Mouse (Mus musculus): ENCODE measurements around the gene Thrb. TPM values are rescaled to one million over a fixed set of nuclear protein-coding genes. Genes with fewer than 3 reads are reported as not detected.

The Thrb gene
- 10 to 100 TPM; 48.2 to 71.5 TPM for total RNA-seq (2021)

DNA sequence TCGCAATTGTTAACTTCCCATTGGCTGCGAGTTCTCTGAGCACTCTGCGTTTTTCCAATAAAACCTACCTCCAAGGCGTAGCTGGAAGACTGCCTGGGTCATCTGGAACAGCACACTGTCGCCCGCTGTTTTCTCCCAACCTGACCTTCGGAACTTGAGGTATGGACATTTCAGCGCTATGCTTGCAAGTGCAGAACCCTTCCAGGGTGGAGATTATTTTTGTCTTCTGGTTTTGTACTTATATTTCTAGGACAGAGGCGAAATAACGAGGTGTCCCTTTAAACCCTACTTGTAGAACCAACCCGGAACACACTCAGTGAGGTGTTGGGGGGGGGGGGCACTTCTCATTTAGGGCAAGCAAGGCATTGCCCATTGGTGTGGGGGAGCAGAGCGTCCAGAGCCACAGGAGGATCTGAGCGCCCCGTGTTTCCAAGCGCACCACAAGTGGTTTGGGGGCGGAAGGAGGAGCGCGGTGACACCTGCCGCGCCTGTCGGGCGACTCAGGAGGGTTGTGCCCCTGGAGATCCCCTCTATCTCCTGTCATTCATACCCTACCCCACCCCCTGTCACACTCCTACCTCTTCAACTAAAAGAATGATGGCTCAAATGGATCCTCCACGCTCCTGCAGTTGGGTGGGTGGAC is at the start of gene Thrb:
Thrb (plus strand) TSS at position 576 of the 643 bp plus-strand sequence.
- intact Hi-C loops (cut with DNase I): loop anchor here (5.0 to 10.0 kb wide), 5 partner anchors 67 to 505 kb away; no protein-coding TSS in a partner anchor
- peak in 1 of 2 experiments; percentile 52 for DNase-seq (ENCODE audit: extremely low spot score in 1 of 2, low spot score in 2 of 2)

- intact Hi-C loops (cut with DNase I): no loop called here
- peak in 1 of 2 experiments; percentile 62 for DNase-seq (ENCODE audit: extremely low spot score in 1 of 2, low spot score in 2 of 2)
These were observed 38.4 kb upstream of the Thrb start for GRCm38 (mm10) chr14:17621671-17622070.

DNA sequence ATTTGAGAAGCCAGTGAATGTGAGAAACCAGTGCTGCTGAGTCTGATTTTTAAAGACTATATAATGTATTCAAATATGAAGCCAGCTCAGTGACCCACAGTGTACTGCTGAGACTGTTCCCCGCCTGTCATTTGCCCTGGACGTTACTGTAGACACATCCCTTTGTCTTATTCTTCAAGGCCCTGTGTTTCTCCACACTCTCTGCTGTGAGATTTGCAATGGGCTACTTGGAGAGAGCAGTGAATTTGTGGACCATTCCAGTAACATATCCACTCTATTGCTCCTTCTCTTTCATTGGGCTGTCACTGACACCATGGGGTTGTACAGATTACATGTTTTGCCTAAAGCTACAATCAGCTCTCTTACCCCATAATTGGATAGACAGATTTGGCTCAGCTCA is 36.1 kb upstream of the Thrb start:
- no peak for DNase-seq (ENCODE audit: extremely low spot score in 1 of 2, low spot score in 2 of 2)
- intact Hi-C loops (cut with DNase I): no loop called here

- no peak for DNase-seq (ENCODE audit: extremely low spot score in 1 of 2, low spot score in 2 of 2)
- intact Hi-C loops (cut with DNase I): no loop called here
These were observed 30.8 kb upstream of the Thrb start for GRCm38 (mm10) chr14:17629215-17629614.

GRCm38 (mm10) chr14:17632887-17633522 is 27.1 kb upstream of the Thrb start:
- intact Hi-C loops (cut with DNase I): no loop called here
- DNase-seq (ENCODE audit: extremely low spot score in 1 of 2, low spot score in 2 of 2): peak; percentile 23 to 82

GRCm38 (mm10) chr14:17636971-17637370 is 23.1 kb upstream of the Thrb start:
- DNase-seq (ENCODE audit: extremely low spot score in 1 of 2, low spot score in 2 of 2): no peak
- intact Hi-C loops (cut with DNase I): no loop called here

DNA sequence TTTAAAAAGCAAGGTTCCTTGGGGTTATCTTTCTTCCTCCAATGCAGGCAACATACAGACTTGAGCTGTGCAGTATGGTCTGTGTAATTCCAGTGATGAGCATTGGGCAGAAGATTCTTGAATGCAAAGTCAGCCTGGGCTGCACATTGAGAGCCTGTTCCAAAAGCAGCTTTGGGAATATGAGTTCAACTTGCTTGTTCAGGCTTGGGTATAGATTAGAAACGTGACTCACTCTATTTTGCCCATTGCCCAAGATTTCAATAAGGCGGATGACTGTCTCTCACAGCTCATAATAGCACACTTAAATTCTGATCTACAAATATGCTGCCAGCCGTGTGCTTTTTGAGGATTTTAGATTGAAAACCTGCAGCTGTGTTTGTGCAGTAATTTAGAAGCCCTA is 18.3 kb upstream of the Thrb start:
- DNase-seq (ENCODE audit: extremely low spot score in 1 of 2, low spot score in 2 of 2): no peak
- intact Hi-C loops (cut with DNase I): no loop called here

DNA sequence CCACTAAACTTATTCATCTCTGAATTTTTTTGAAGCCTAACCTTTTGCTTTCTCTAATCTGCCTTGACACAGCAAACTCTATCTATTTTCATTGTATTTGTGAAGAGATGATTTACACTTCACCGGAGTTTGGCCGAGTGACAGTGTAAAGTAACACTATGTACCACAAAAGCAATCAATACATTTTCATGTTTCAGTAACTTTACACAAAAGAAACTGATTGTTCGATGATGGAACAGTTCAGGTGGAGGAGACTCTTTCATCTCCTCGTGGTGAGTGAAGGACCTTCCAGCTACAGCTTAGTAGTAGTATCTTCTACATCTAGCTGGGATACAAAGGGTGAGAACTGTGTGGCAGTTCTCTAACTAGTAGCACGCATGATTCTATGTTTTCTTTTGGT is 5.0 kb upstream of the Thrb start:
- DNase-seq (ENCODE audit: extremely low spot score in 1 of 2, low spot score in 2 of 2): no peak
- intact Hi-C loops (cut with DNase I): no loop called here

DNA sequence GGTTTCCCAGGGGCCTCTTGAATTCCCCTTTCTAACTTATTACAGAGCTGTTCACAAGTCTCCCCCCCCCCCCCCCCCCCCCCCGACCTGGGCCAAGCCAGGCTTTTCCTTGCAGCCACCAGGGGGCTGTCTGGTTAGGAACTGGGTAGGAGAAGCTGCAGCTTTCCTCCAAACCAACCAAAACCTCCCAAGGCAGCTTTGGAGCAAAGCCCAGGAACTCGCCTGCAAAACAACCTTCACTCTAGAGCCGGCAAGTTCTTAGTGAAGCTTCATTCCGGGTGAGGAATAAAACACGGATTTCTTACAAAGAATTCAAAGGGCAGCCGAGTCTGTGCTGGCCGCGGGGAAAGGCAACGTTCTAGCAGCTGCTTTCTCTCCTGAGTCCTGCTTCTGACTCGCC is 1.0 kb upstream of the Thrb start:
- peak; percentile 86 to 92 for DNase-seq (ENCODE audit: extremely low spot score in 1 of 2, low spot score in 2 of 2)
- intact Hi-C loops (cut with DNase I): no loop called here

DNA sequence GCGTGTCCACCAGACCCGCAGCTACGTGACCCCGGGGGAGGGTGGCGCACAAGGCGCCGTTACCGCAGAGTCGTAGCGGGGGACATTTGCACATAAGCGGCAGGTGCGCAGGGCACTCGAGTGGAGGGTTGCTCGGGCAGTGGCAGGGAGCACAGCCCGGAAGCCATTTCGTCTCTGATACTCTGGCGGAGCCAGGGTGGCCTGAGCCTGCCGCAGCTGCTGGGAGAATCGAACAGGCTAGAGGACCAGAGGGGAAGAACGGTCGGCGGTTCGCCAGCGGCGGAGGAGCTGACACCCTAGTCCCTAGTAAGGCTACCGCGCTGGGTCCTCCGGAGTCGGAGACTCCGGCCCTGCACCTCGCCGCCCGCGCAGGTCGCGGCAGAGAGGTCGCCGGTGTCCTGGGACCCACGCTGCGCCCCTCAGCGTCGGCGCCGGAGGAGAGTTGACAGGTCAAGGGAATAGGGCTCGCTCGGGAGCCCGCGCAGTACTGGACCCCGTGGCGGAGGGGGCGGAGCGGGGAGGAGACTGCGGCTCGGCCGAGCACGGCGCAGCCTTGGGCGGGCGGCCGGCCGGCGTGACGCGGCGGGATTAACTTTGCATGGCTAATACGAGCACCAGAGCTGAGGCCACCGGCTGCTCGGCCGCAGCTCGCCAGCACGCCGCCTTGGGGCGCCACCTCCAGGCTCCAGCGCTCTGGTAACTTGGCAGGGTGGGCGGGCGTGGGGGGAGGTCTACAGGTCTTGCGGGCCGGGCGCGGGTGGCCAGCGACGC is 453 bp downstream of the Thrb start:
- intact Hi-C loops (cut with DNase I): loop anchor here (5.0 to 10.0 kb wide), 5 partner anchors 67 to 504 kb away; no protein-coding TSS in a partner anchor

GRCm38 (mm10) chr14:17661100-17661521 is 1.1 kb downstream of the Thrb start:
- intact Hi-C loops (cut with DNase I): loop anchor here (5.0 to 10.0 kb wide), 5 partner anchors 66 to 504 kb away; no protein-coding TSS in a partner anchor
- peak in 1 of 2 experiments; percentile 39 for DNase-seq (ENCODE audit: extremely low spot score in 1 of 2, low spot score in 2 of 2)

More for the DNA sequence above, 453 bp downstream of the Thrb start:
- DNase-seq (ENCODE audit: extremely low spot score in 1 of 2, low spot score in 2 of 2): peak; percentile 67 to 89

- intact Hi-C loops (cut with DNase I): loop anchor here (5.0 to 10.0 kb wide), 5 partner anchors 65 to 503 kb away; no protein-coding TSS in a partner anchor
- no peak for DNase-seq (ENCODE audit: extremely low spot score in 1 of 2, low spot score in 2 of 2)
These were observed 2.0 kb downstream of the Thrb start for GRCm38 (mm10) chr14:17662087-17662486.

- intact Hi-C loops (cut with DNase I): no loop called here
- no peak for DNase-seq (ENCODE audit: extremely low spot score in 1 of 2, low spot score in 2 of 2)
These were observed 14.3 kb downstream of the Thrb start for GRCm38 (mm10) chr14:17674335-17674734.

DNA sequence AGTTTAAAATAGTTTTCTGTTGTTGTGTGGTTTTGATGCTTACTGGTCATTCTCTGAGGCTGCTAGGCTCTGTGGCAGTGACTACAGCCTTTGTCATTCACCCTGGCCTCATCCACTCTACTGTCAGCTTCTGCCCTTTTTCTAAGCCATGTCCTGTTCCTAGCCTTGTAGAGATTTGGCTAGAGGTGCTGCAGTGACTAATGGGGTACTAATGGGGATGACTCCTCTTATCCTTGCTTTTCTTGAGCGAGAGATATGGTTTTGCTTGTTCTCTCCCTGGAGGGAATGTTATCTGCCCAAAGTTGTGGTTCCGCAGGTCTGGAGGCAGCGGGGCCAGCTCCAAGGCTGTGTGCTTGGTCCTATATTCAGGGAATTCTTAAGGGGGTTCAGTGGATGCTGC is 15.2 kb downstream of the Thrb start:
- intact Hi-C loops (cut with DNase I): no loop called here
- no peak for DNase-seq (ENCODE audit: extremely low spot score in 1 of 2, low spot score in 2 of 2)

- DNase-seq (ENCODE audit: extremely low spot score in 1 of 2, low spot score in 2 of 2): no peak
- intact Hi-C loops (cut with DNase I): no loop called here
These were observed 21.4 kb downstream of the Thrb start for GRCm38 (mm10) chr14:17681479-17681878.

DNA sequence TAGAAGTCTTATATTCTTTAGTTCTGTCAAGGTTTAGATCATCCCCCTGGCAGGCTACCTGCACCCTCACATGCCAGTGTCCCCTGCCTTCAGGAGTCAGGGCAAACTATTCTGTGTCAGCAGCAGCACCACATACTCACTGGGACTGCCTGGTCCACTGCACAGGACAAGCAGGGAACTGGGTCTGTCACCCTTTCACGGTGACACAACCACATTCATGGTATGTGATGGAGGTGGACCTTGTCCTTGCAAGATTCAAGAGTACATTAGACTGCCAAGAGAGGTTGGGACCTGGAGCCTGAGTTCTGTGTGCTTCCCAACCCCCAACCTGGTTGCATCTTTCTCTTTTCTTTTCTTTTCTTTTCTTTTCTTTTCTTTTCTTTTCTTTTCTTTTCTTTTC is 24.8 kb downstream of the Thrb start:
- no peak for DNase-seq (ENCODE audit: extremely low spot score in 1 of 2, low spot score in 2 of 2)
- intact Hi-C loops (cut with DNase I): no loop called here

DNA sequence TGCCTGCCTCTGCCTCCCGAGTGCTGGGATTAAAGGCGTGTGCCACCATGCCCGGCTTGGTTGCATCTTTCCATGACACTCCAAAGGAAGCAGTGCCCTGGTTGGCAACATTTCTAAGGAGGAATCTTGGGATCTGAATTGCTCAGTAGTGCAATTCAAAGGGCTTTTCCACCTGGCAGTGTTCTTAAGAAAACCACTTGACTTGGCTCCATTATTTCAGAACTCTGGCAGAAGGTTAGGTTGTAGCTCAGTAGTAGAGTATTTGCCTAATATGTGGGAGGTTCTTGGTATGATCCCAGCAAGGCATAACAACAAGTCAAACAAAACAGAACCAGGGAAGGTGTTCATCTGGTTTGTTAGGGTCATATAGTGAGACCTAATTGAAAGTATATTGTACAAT is 25.4 kb downstream of the Thrb start:
- intact Hi-C loops (cut with DNase I): no loop called here
- DNase-seq (ENCODE audit: extremely low spot score in 1 of 2, low spot score in 2 of 2): no peak

DNA sequence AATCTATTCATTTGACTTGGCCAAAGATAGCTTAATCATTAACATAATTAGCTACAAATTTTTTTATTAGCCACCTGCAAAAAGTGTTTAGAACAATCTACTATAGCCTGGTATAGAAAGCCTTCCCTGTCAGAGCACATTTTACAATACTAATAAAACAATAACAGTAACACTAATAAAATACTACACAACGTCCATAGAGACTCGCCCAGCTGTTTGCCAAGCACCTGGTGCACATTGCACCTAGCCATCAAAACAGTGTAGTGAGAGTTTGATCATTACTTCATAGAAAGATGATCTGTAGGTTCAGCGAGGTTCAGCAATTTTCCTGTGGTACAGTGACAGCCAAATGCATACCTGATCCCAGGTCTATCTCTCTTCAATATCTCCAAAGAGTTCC is 26.9 kb downstream of the Thrb start:
- intact Hi-C loops (cut with DNase I): no loop called here
- no peak for DNase-seq (ENCODE audit: extremely low spot score in 1 of 2, low spot score in 2 of 2)

DNA sequence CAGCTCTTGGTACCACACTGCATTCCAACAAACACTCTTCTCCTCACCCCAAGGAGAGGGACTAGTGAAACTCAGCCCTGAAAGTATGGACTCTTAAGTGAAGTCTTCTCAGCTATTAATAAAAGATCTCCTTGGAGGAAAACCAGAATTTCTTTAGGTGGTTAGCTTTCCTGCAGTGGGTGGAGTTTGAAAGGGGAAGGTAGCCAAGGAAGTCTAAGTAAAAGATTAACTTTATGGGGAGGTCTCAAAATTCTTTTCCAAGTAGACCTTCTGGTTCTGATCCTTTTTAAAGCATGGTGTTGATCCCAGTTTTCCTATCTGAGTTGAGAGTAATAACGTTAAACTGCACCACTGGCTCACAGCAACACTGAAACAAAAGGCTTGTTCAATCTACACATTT is 31.2 kb downstream of the Thrb start:
- intact Hi-C loops (cut with DNase I): no loop called here
- no peak for DNase-seq (ENCODE audit: extremely low spot score in 1 of 2, low spot score in 2 of 2)

GRCm38 (mm10) chr14:17695526-17695925 is 35.5 kb downstream of the Thrb start:
- DNase-seq (ENCODE audit: extremely low spot score in 1 of 2, low spot score in 2 of 2): no peak
- intact Hi-C loops (cut with DNase I): no loop called here

All from left cerebral cortex, postnatal 10 days (tissue).